Mouse (Mus musculus) olfactory bulb, adult 2 months (tissue): ENCODE results near the gene H2al1i.

Experiments
- CTCF ChIP-seq: fragments of 200-500 bp; IDR thresholded peaks from 2 replicates; pipeline ENCODE4 v1.5.1; 2012; ENCODE audit warnings: low read depth, mild to moderate bottlenecking, low read length, moderate library complexity; ENCODE audit not compliant: insufficient read depth
- POLR2A ChIP-seq: fragments of 200-500 bp; IDR thresholded peaks from 2 replicates; pipeline ENCODE4 v1.6.1; 2012; ENCODE audit warnings: mild to moderate bottlenecking, low read depth, low read length, moderate library complexity; ENCODE audit not compliant: insufficient read depth

- TF ChIP-seq CTCF (no peak), POLR2A (no peak)
These were observed 21.3 kb downstream of the H2al1i start for GRCm38 (mm10) chrX:11345762-11346161.
